Mouse (Mus musculus): ENCODE data around the gene Fam78a. TPM values are rescaled to one million over a fixed set of nuclear protein-coding genes. Genes with fewer than 3 reads are reported as not detected.

Gene Fam78a
- polyA plus RNA-seq, 1 experiment from 2014 or later = 0.45 TPM

- H3K27ac ChIP-seq (ENCODE audit: low read length) = no peak overlapping the region
- H3K4me1 ChIP-seq (ENCODE audit: control insufficient read depth, insufficient read depth, low read length) = peaks cover 4% of the 10 kb centered on the region; the same call in 1 of the 2 replicates
- no peak overlapping the region for H3K4me3 ChIP-seq (ENCODE audit: low read depth, low read length)
- no peaks in the 10 kb centered on the region for H3K36me3 ChIP-seq (ENCODE audit: control insufficient read depth, insufficient read depth, low read length)
- no peak overlapping the region for H3K4me2 ChIP-seq (ENCODE audit: low read length)
- WGBS = 51% methylated on average over 2 of the region's 2 CpGs
- H3K27me3 ChIP-seq (ENCODE audit: control insufficient read depth, insufficient read depth, low read depth, low read length) = peaks cover 17% of the 10 kb centered on the region
- no peak for ATAC-seq
- no peaks in the 10 kb centered on the region for H3K9me3 ChIP-seq (replicated peaks; ENCODE audit: control insufficient read depth, low read length, poor library complexity, severe bottlenecking)
- H3K9ac ChIP-seq (ENCODE audit: low read depth, low read length) = no peak overlapping the region
Measured at GRCm38 (mm10) chr2:32090145-32090544, 5.5 kb upstream of the Fam78a start.

DNA sequence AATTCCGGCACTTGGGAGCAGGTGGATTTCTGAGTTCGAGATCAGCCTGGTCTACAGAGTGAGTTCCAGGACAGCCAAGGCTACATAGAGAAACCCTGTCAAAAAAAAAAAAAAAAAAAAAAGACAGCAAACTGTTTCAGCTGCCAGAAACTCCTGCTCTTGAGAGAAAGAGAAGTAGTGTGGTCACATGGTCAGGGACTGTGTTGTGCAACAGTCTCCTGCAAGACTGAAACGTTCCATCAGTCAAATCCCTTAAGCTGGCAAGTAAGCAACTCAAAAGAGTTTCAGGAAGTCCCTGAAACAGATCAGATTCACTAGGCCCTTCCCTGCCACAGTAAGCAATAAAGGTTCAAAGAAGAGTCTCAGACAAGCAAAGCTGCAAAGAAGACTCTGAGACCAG is 4.9 kb upstream of the Fam78a start:
- 71% methylated on average over 3 of the region's 3 CpGs for WGBS
- no peak overlapping the region for H3K27ac ChIP-seq (ENCODE audit: low read length)
- H3K36me3 ChIP-seq (ENCODE audit: control insufficient read depth, insufficient read depth, low read length) = no peaks in the 10 kb centered on the region
- H3K4me3 ChIP-seq (ENCODE audit: low read depth, low read length) = no peak overlapping the region
- H3K9me3 ChIP-seq (replicated peaks; ENCODE audit: control insufficient read depth, low read length, poor library complexity, severe bottlenecking) = no peaks in the 10 kb centered on the region
- no peak overlapping the region for H3K9ac ChIP-seq (ENCODE audit: low read depth, low read length)
- peaks cover 4% of the 10 kb centered on the region; the same call in 1 of the 2 replicates for H3K4me1 ChIP-seq (ENCODE audit: control insufficient read depth, insufficient read depth, low read length)
- H3K4me2 ChIP-seq (ENCODE audit: low read length) = no peak overlapping the region
- ATAC-seq = no peak
- peaks cover 20% of the 10 kb centered on the region for H3K27me3 ChIP-seq (ENCODE audit: control insufficient read depth, insufficient read depth, low read depth, low read length)

GRCm38 (mm10) chr2:32088372-32088981 is 3.8 kb upstream of the Fam78a start:
- H3K9ac ChIP-seq (ENCODE audit: low read depth, low read length) = 0 out of 2 replicates have a peak overlapping the region, but pooled peaks have one; percentile 59
- H3K4me3 ChIP-seq (ENCODE audit: low read depth, low read length) = peak overlapping the region; percentile 27
- WGBS = 8% methylated on average over 35 of the region's 35 CpGs
- peaks cover 26% of the 10 kb centered on the region for H3K27me3 ChIP-seq (ENCODE audit: control insufficient read depth, insufficient read depth, low read depth, low read length)
- no peaks in the 10 kb centered on the region for H3K9me3 ChIP-seq (replicated peaks; ENCODE audit: control insufficient read depth, low read length, poor library complexity, severe bottlenecking)
- peaks cover 11% of the 10 kb centered on the region; the same call in 1 of the 2 replicates for H3K4me1 ChIP-seq (ENCODE audit: control insufficient read depth, insufficient read depth, low read length)
- peak overlapping the region; percentile 55 for H3K4me2 ChIP-seq (ENCODE audit: low read length)
- no peaks in the 10 kb centered on the region for H3K36me3 ChIP-seq (ENCODE audit: control insufficient read depth, insufficient read depth, low read length)
- ATAC-seq = no peak
- no peak overlapping the region for H3K27ac ChIP-seq (ENCODE audit: low read length)

DNA sequence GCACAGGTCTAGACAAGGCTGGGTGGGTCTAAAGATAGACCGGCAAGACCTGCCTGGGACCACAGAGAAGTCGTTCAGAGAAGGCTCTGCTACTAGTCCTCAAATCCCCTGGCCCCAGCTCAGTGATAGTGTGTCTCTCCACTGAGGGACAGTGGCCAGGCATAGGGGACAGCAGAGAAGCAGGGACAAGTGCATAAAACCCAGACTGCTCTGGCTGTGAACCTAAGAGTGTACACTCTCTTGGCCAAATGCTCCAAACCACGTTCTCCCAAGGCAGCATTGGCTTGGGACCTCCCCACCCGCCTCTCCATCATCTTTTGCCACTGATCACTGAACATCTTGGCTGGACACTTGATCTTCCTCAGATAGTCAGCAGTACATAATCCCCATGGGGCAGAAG is 2.9 kb upstream of the Fam78a start:
- 63% methylated on average over 4 of the region's 4 CpGs for WGBS

DNA sequence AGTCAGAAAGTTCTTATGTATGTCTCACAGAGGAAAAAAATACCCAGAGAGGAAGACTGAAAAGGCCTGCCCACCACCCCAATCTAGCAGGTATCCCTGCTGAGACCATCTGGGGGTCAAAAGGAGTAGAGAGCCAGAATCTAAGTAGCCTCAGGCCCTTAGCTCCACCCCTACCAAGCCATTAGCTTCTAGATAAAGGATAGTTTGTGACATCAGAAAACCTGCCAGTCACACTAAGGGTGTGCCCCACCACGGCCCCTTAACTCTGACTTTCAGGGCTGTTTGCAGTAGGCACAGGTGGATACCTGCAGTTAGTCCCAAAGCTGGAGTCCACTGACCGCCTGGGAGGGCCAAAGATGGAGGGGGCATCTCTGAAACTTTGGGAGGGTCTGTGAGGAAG is 574 bp upstream of the Fam78a start:
- Histone ChIP-seq H3K9ac (ENCODE audit: low read depth, low read length) (no peak overlapping the region), H3K4me3 (ENCODE audit: low read depth, low read length) (no peak overlapping the region), H3K4me2 (ENCODE audit: low read length) (no peak overlapping the region), H3K36me3 (ENCODE audit: control insufficient read depth, insufficient read depth, low read length) (no peaks in the 10 kb centered on the region), H3K27ac (ENCODE audit: low read length) (no peak overlapping the region), H3K27me3 (ENCODE audit: control insufficient read depth, insufficient read depth, low read depth, low read length) (peaks cover 45% of the 10 kb centered on the region), H3K4me1 (ENCODE audit: control insufficient read depth, insufficient read depth, low read length) (peaks cover 16% of the 10 kb centered on the region; the same call in 1 of the 2 replicates), H3K9me3 (replicated peaks; ENCODE audit: control insufficient read depth, low read length, poor library complexity, severe bottlenecking) (no peaks in the 10 kb centered on the region)
- 86% methylated on average over 2 of the region's 2 CpGs for WGBS
- no peak for ATAC-seq

More for the DNA sequence above, 2.9 kb upstream of the Fam78a start:
- no peak for ATAC-seq
- Histone ChIP-seq H3K9ac (ENCODE audit: low read depth, low read length) (no peak overlapping the region), H3K9me3 (replicated peaks; ENCODE audit: control insufficient read depth, low read length, poor library complexity, severe bottlenecking) (no peaks in the 10 kb centered on the region), H3K4me3 (ENCODE audit: low read depth, low read length) (no peak overlapping the region), H3K27ac (ENCODE audit: low read length) (no peak overlapping the region), H3K36me3 (ENCODE audit: control insufficient read depth, insufficient read depth, low read length) (no peaks in the 10 kb centered on the region), H3K27me3 (ENCODE audit: control insufficient read depth, insufficient read depth, low read depth, low read length) (peaks cover 32% of the 10 kb centered on the region), H3K4me1 (ENCODE audit: control insufficient read depth, insufficient read depth, low read length) (peaks cover 16% of the 10 kb centered on the region; the same call in 1 of the 2 replicates), H3K4me2 (ENCODE audit: low read length) (no peak overlapping the region)

DNA sequence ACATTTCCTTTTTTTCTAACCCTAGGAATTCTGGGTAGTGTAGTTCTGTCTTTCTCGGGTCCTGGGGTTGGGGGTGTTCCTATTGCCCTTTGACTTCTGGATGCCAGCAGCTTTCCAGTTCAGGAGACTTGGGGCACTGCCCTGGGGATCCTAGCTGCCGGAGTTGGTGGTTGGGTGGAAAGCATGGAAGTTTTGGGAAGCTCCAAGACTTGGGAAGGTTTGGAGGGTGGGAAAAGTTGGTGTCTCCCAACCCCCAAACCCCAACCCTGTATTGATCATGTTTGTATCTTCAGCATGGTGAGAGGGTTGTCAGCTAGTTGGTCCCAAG is 179 bp upstream of the Fam78a start:
- ATAC-seq = 0 out of 2 replicates have a peak, but pooled peaks have one; percentile 29
- Histone ChIP-seq H3K27me3 (ENCODE audit: control insufficient read depth, insufficient read depth, low read depth, low read length) (peaks cover 45% of the 10 kb centered on the region), H3K36me3 (ENCODE audit: control insufficient read depth, insufficient read depth, low read length) (no peaks in the 10 kb centered on the region), H3K9ac (ENCODE audit: low read depth, low read length) (no peak overlapping the region), H3K9me3 (replicated peaks; ENCODE audit: control insufficient read depth, low read length, poor library complexity, severe bottlenecking) (no peaks in the 10 kb centered on the region), H3K4me1 (ENCODE audit: control insufficient read depth, insufficient read depth, low read length) (peaks cover 16% of the 10 kb centered on the region; the same call in 1 of the 2 replicates), H3K4me2 (ENCODE audit: low read length) (peak overlapping the region; percentile 100), H3K4me3 (ENCODE audit: low read depth, low read length) (peak overlapping the region; percentile 78), H3K27ac (ENCODE audit: low read length) (no peak overlapping the region)
- 21% methylated on average over 2 of the region's 2 CpGs for WGBS

GRCm38 (mm10) chr2:32083159-32084011 is 1.3 kb downstream of the Fam78a start:
- Histone ChIP-seq H3K9me3 (replicated peaks; ENCODE audit: control insufficient read depth, low read length, poor library complexity, severe bottlenecking) (no peaks in the 10 kb centered on the region), H3K4me3 (ENCODE audit: low read depth, low read length) (peak overlapping the region; percentile 78), H3K9ac (ENCODE audit: low read depth, low read length) (peak overlapping the region; percentile 72), H3K4me1 (ENCODE audit: control insufficient read depth, insufficient read depth, low read length) (peaks cover 13% of the 10 kb centered on the region; the same call in 1 of the 2 replicates), H3K27ac (ENCODE audit: low read length) (no peak overlapping the region), H3K27me3 (ENCODE audit: control insufficient read depth, insufficient read depth, low read depth, low read length) (peaks cover 43% of the 10 kb centered on the region), H3K4me2 (ENCODE audit: low read length) (peak overlapping the region; percentile 100), H3K36me3 (ENCODE audit: control insufficient read depth, insufficient read depth, low read length) (no peaks in the 10 kb centered on the region)
- ATAC-seq = no peak
- under 1% methylated on average over 86 of the region's 91 CpGs for WGBS

DNA sequence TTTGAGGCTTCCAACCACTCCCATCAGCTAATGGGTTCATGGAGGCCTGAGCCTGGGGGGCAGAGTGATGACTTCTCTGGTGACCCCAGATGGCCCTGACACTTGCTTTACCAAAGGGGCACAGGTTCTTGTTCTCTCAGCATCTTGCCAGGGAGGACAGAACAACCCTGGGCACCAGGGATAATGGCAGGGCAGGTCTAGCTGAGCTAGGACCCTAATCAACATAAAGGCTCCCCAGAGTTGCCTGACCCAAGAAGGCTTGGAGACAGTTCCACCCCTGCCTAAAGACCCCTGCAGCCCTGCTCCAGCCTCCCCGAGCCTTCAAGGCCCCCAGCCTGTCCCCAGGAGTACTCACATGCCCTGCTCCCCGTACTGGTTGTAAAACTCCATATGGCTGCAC is 2.4 kb downstream of the Fam78a start:
- Histone ChIP-seq H3K27me3 (ENCODE audit: control insufficient read depth, insufficient read depth, low read depth, low read length) (peaks cover 33% of the 10 kb centered on the region), H3K9ac (ENCODE audit: low read depth, low read length) (no peak overlapping the region), H3K9me3 (replicated peaks; ENCODE audit: control insufficient read depth, low read length, poor library complexity, severe bottlenecking) (no peaks in the 10 kb centered on the region), H3K4me1 (ENCODE audit: control insufficient read depth, insufficient read depth, low read length) (peaks cover 12% of the 10 kb centered on the region; the same call in 1 of the 2 replicates), H3K36me3 (ENCODE audit: control insufficient read depth, insufficient read depth, low read length) (no peaks in the 10 kb centered on the region), H3K4me2 (ENCODE audit: low read length) (no peak overlapping the region), H3K4me3 (ENCODE audit: low read depth, low read length) (no peak overlapping the region), H3K27ac (ENCODE audit: low read length) (no peak overlapping the region)
- ATAC-seq = no peak
- 33% methylated on average over 2 of the region's 2 CpGs for WGBS

All from midbrain, embryonic 16.5 days (tissue).